Mouse (Mus musculus) embryonic facial prominence, embryonic 14.5 days (tissue): ENCODE data around the gene Snap91. TPM values are rescaled to one million over a fixed set of nuclear protein-coding genes. Genes with fewer than 3 reads are reported as not detected.
A peak's percentile ranks its signal among the peaks of the same experiment; 100 is the strongest.

Experiments used
- ATAC-seq: fragments of 200-750 bp; cut with Nextera tagmentation; 2 replicates; pipeline ENCODE4 v1.8.0; 2017; ENCODE audit warnings: low read depth, moderate number of reproducible peaks, moderate TSS enrichment
- DNase-seq: peaks from one replicate; pipeline ENCODE4 v3.0.0-alpha.2; 2015; ENCODE audit warnings: low spot score
- H3K27ac ChIP-seq: fragments of 300-500 bp; sonication (generic); replicated peaks from 2 replicates; pipeline ENCODE4 v1.5.1; 2014; ENCODE audit warnings: low read depth, mild to moderate bottlenecking, low read length, moderate library complexity
- H3K27me3 ChIP-seq: fragments of 300-500 bp; sonication (generic); replicated peaks from 2 replicates; pipeline ENCODE4 v1.6.1; 2014; ENCODE audit warnings: low read length; ENCODE audit not compliant: control insufficient read depth, insufficient read depth
- H3K36me3 ChIP-seq: fragments of 300-500 bp; sonication (generic); 2 replicates; pipeline ENCODE4 v1.6.1; 2014; ENCODE audit warnings: low read length, mixed read lengths; ENCODE audit not compliant: control insufficient read depth, insufficient read depth
- H3K4me1 ChIP-seq: fragments of 300-500 bp; sonication (generic); 2 replicates; pipeline ENCODE4 v1.6.1; 2014; ENCODE audit warnings: antibody characterized with exemption, low read length; ENCODE audit not compliant: control insufficient read depth, insufficient read depth
- H3K4me2 ChIP-seq: fragments of 300-500 bp; sonication (generic); 2 replicates; pipeline ENCODE4 v1.6.1; 2014; ENCODE audit warnings: low read depth, mild to moderate bottlenecking, low read length, moderate library complexity, mixed read lengths
- H3K4me3 ChIP-seq: fragments of 300-500 bp; sonication (generic); 2 replicates; pipeline ENCODE4 v1.5.1; 2014; ENCODE audit warnings: low read depth, mild to moderate bottlenecking, low read length
- H3K9ac ChIP-seq: fragments of 300-500 bp; sonication (generic); 2 replicates; pipeline ENCODE4 v1.6.1; 2014; ENCODE audit warnings: low read depth, mild to moderate bottlenecking, low read length, moderate library complexity, mixed read lengths
- H3K9me3 ChIP-seq: fragments of 300-500 bp; sonication (generic); 2 replicates; pipeline ENCODE4 v1.6.1; 2016; ENCODE audit warnings: low read length; ENCODE audit not compliant: control insufficient read depth
- WGBS: fragments of 180-500 bp; shearing (Covaris S2); extraction: QIAGEN DNeasy Blood & Tissue Kit; methylation state at CpG from one replicate; pipeline ENCODE4 v1.1.7; 2014; 5-methylcytosine and 5-hydroxymethylcytosine counted together
- polyA plus RNA-seq: library from polyadenylated mRNA; unstranded; fragments of >200 nt; fragmentation: Nextera tagmentation; extraction: Ambion mirVana; gene quantifications from 2 replicates; pipeline ENCODE4 v1.2.1, GENCODE M21; 2014

The Snap91 gene
- polyA plus RNA-seq, 1 experiment from 2014 or later, result 9.5 TPM

DNA sequence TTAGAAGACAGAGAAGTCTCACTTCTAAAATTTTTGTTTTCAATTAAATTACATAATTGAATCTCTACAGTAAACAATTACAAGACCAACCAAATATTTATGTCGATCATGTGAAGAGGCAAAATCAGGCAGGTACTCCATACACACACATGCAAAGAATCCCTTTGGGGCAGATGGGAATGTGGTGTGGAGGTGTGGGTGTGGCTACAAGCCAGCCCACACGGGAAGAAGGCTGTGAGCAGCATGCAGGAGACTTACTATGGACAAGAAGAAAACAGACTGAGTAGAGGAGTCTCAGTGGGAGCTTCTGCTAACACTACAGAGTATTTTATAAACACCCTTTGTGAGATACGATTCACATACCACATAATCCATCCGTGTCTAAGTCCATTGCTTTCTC lies 102.2 kb downstream of the Snap91 start:
- Histone ChIP-seq H3K4me2 (no peak overlapping the region), H3K9ac (no peak overlapping the region), H3K27ac (no peak overlapping the region), H3K4me1 (no peaks in the 10 kb centered on the region), H3K27me3 (no peaks in the 10 kb centered on the region), H3K36me3 (no peaks in the 10 kb centered on the region), H3K9me3 (no peaks in the 10 kb centered on the region), H3K4me3 (no peak overlapping the region)
- 55% methylated on average over 4 of the region's 4 CpGs for WGBS
- ATAC-seq (no peak), DNase-seq (no peak)

DNA sequence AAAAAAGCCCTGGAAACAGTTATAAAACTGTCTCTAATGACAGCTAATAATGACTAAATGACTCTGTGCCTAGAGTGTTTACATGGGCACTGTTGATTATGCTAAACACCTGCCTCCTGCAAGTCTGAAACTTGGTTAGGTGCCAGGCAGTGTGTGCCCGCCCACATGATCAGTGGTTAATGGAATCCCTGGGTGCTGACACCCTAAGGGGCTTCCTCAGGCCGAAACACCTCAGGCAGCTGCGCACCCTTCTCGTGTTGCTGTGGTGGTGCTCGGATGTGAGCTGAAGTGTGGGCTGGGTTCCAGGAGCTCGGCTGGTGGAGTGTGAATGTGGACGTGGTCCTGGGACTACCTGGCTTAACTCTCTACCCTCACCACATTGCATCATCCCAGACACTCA lies 103.1 kb downstream of the Snap91 start:
- Histone ChIP-seq H3K4me3 (no peak overlapping the region), H3K4me2 (no peak overlapping the region), H3K9ac (no peak overlapping the region), H3K27me3 (no peaks in the 10 kb centered on the region), H3K36me3 (no peaks in the 10 kb centered on the region), H3K9me3 (no peaks in the 10 kb centered on the region), H3K27ac (no peak overlapping the region), H3K4me1 (no peaks in the 10 kb centered on the region)
- DNase-seq (peak; percentile 55), ATAC-seq (peak; percentile 89)
- 57% methylated on average over 7 of the region's 7 CpGs for WGBS

GRCm38 (mm10) chr9:86775374-86775773 lies 105.1 kb downstream of the Snap91 start:
- no peak for DNase-seq
- no peak overlapping the region for H3K4me2 ChIP-seq
- no peaks in the 10 kb centered on the region for H3K9me3 ChIP-seq
- no peaks in the 10 kb centered on the region for H3K36me3 ChIP-seq
- H3K4me3 ChIP-seq, result no peak overlapping the region
- H3K27me3 ChIP-seq, result no peaks in the 10 kb centered on the region
- no peak for ATAC-seq
- no peaks in the 10 kb centered on the region for H3K4me1 ChIP-seq
- no peak overlapping the region for H3K9ac ChIP-seq
- no peak overlapping the region for H3K27ac ChIP-seq
- 89% methylated on average over 6 of the region's 6 CpGs for WGBS

GRCm38 (mm10) chr9:86773996-86774395 lies 106.5 kb downstream of the Snap91 start:
- WGBS, result 66% methylated on average over 8 of the region's 8 CpGs
- ATAC-seq (no peak), DNase-seq (no peak)
- no peaks in the 10 kb centered on the region for H3K36me3 ChIP-seq
- H3K27me3 ChIP-seq, result no peaks in the 10 kb centered on the region
- H3K9me3 ChIP-seq, result no peaks in the 10 kb centered on the region
- no peak overlapping the region for H3K4me3 ChIP-seq
- H3K27ac ChIP-seq, result no peak overlapping the region
- no peak overlapping the region for H3K9ac ChIP-seq
- H3K4me2 ChIP-seq, result no peak overlapping the region
- no peaks in the 10 kb centered on the region for H3K4me1 ChIP-seq

DNA sequence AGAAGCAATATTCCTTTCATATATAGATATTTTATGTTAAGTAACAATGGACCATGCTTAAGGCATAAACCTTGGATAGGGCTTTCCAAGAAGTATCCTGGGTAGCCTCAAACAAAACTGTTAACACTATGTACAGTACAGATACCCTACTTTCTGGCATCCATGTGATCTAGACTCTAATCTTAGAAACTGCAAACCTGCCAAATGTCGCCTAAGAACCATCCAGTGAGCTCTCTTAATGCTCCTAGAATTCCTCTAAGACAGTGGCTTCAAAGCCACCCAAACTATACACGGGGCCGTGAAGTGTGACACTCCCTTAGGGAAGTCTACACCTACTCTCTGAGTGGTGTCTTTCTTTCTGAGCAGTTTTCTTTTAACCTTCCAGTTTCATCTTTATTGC lies 107.6 kb downstream of the Snap91 start:
- 90% methylated on average over 3 of the region's 3 CpGs for WGBS
- H3K27ac ChIP-seq, result no peak overlapping the region
- ATAC-seq, result no peak
- H3K27me3 ChIP-seq, result no peaks in the 10 kb centered on the region
- no peak overlapping the region for H3K9ac ChIP-seq
- DNase-seq, result no peak
- no peaks in the 10 kb centered on the region for H3K9me3 ChIP-seq
- no peak overlapping the region for H3K4me3 ChIP-seq
- H3K4me2 ChIP-seq, result no peak overlapping the region
- no peaks in the 10 kb centered on the region for H3K36me3 ChIP-seq
- H3K4me1 ChIP-seq, result no peaks in the 10 kb centered on the region

DNA sequence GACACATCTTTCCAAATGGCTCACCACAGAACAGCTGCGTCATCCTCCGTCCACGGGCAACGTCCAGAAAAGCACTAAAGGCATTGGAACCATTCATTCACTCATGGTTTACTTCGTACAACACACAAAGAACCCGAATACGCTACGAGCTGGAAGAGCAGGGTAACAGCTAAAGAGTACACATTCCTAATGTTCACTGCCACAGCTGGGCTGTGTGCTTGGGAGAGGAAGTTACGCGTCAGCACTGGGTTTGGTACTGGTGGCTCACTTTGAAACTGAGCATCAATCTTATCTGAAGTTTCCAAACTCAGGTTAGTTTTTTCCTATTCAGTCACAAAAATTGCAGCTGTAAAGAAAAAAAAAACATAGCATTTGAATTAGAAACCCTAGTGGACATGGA lies 113.5 kb downstream of the Snap91 start:
- H3K27me3 ChIP-seq, result no peaks in the 10 kb centered on the region
- H3K9me3 ChIP-seq, result no peaks in the 10 kb centered on the region
- WGBS, result 83% methylated on average over 10 of the region's 10 CpGs
- no peaks in the 10 kb centered on the region; the same call in 1 of the 2 replicates for H3K4me1 ChIP-seq
- H3K4me2 ChIP-seq, result no peak overlapping the region
- no peak overlapping the region for H3K27ac ChIP-seq
- no peak for DNase-seq
- no peak for ATAC-seq
- H3K36me3 ChIP-seq, result no peaks in the 10 kb centered on the region
- H3K4me3 ChIP-seq, result no peak overlapping the region
- H3K9ac ChIP-seq, result no peak overlapping the region

DNA sequence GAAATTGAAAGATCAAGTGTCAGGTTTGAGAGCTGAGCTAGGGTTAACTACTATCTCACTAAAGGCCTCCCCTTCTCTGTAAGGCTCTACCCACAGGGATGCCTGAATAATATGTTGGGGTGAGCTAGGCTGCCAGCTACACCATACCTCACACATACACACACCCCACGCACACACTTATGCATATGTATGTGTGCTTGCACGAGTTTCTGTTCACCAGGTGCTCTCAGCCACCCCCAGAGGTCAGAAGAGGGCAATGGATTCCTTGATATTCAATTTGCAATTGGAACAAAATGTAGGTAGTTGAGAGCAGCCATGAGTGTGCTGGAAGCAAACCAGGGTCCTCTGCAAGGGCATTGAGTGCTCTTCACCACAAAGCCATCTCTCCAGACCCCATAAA lies 116.5 kb downstream of the Snap91 start:
- no peak for ATAC-seq
- no peak for DNase-seq
- H3K4me1 ChIP-seq, result no peaks in the 10 kb centered on the region; the same call in 1 of the 2 replicates

GRCm38 (mm10) chr9:86762477-86763376 lies 117.7 kb downstream of the Snap91 start:
- Histone ChIP-seq H3K27ac (no peak overlapping the region), H3K9me3 (no peaks in the 10 kb centered on the region), H3K4me3 (no peak overlapping the region), H3K27me3 (no peaks in the 10 kb centered on the region), H3K36me3 (no peaks in the 10 kb centered on the region), H3K4me2 (no peak overlapping the region), H3K9ac (no peak overlapping the region), H3K4me1 (no peaks in the 10 kb centered on the region; the same call in 1 of the 2 replicates)
- 31% methylated on average over 8 of the region's 8 CpGs for WGBS
- ATAC-seq (peak; percentile 62), DNase-seq (peak; percentile 48)

More for the DNA sequence above, 116.5 kb downstream of the Snap91 start:
- Histone ChIP-seq H3K4me3 (no peak overlapping the region), H3K4me2 (no peak overlapping the region), H3K9me3 (no peaks in the 10 kb centered on the region), H3K27ac (no peak overlapping the region), H3K36me3 (no peaks in the 10 kb centered on the region), H3K27me3 (no peaks in the 10 kb centered on the region), H3K9ac (no peak overlapping the region)
- WGBS, result 58% methylated on average over 2 of the region's 2 CpGs
